Mouse (Mus musculus): ENCODE data around the gene Gm7029. TPM values are rescaled to one million over a fixed set of nuclear protein-coding genes. Genes with fewer than 3 reads are reported as not detected.

Gm7029 gene
- total and polyA plus RNA-seq, 3 experiments: not detected

GRCm38 (mm10) chr17:33913264-33913663 is 39.6 kb downstream of the Gm7029 start:
- Histone ChIP-seq H3K4me3 (ENCODE audit: control insufficient read depth in 1 of 2, insufficient read depth in 1 of 2, low read depth in 2 of 2, low read length in 2 of 2) (no peak overlapping the region), H3K9me3 (replicated peaks; ENCODE audit: insufficient read depth, low read length) (no peaks in the 10 kb centered on the region), H3K79me2 (ENCODE audit: control insufficient read depth, insufficient read depth, low read length, poor library complexity) (peaks cover 37% of the 10 kb centered on the region), H3K36me3 (ENCODE audit: control insufficient read depth in 1 of 2, insufficient read depth in 2 of 2, low read length in 2 of 2) (peaks cover 0 to 12% of the 10 kb centered on the region in 2 experiments), H3K27me3 (ENCODE audit: control insufficient read depth in 1 of 2, insufficient read depth in 2 of 2, low read length in 2 of 2) (no peaks in the 10 kb centered on the region), H3K9ac (ENCODE audit: control insufficient read depth, low read depth, low read length, poor library complexity, severe bottlenecking) (no peak overlapping the region), H3K27ac (ENCODE audit: control insufficient read depth, low read depth, low read length) (no peak overlapping the region), H3K4me1 (ENCODE audit: control insufficient read depth in 1 of 2, insufficient read depth in 2 of 2, low read length in 2 of 2) (peaks cover 4 to 16% of the 10 kb centered on the region in 2 experiments; a peak in 2 of 4 replicates)
- no peak for DNase-seq (ENCODE audit: low read depth, low spot score)
- TF ChIP-seq RCOR1 (IDR thresholded peaks at IDR 0.05; ENCODE audit: low read depth, low read length) (no peak), HCFC1 (IDR thresholded peaks at IDR 0.05; ENCODE audit: low read depth, low read length) (no peak), CTCF (IDR thresholded peaks at IDR 0.05 in 2 of 3, conservative IDR thresholded peaks at IDR 0.05 in 1 of 3; ENCODE audit: control insufficient read depth in 1 of 3, insufficient read depth in 1 of 3, low read depth in 2 of 3, low read length in 3 of 3, poor library complexity in 1 of 3, severe bottlenecking in 1 of 3) (no peak)

- Histone ChIP-seq H3K9me3 (replicated peaks; ENCODE audit: insufficient read depth, low read length) (no peaks in the 10 kb centered on the region), H3K9ac (ENCODE audit: control insufficient read depth, low read depth, low read length, poor library complexity, severe bottlenecking) (no peak overlapping the region), H3K4me3 (ENCODE audit: control insufficient read depth in 1 of 2, insufficient read depth in 1 of 2, low read depth in 2 of 2, low read length in 2 of 2) (no peak overlapping the region), H3K27me3 (ENCODE audit: control insufficient read depth in 1 of 2, insufficient read depth in 2 of 2, low read length in 2 of 2) (no peaks in the 10 kb centered on the region), H3K27ac (ENCODE audit: control insufficient read depth, low read depth, low read length) (no peak overlapping the region), H3K79me2 (ENCODE audit: control insufficient read depth, insufficient read depth, low read length, poor library complexity) (peaks cover 37% of the 10 kb centered on the region), H3K36me3 (ENCODE audit: control insufficient read depth in 1 of 2, insufficient read depth in 2 of 2, low read length in 2 of 2) (peaks cover 0 to 12% of the 10 kb centered on the region in 2 experiments), H3K4me1 (ENCODE audit: control insufficient read depth in 1 of 2, insufficient read depth in 2 of 2, low read length in 2 of 2) (peaks cover 4 to 19% of the 10 kb centered on the region in 2 experiments; a peak in 2 of 4 replicates)
- TF ChIP-seq E2F4 (IDR thresholded peaks at IDR 0.05; ENCODE audit: borderline replicate concordance, low read depth, low read length) (no peak), CHD2 (IDR thresholded peaks at IDR 0.05; ENCODE audit: low read length) (no peak)
- DNase-seq (ENCODE audit: low read depth, low spot score): no peak
Measured at GRCm38 (mm10) chr17:33913905-33914304, 40.3 kb downstream of the Gm7029 start.

GRCm38 (mm10) chr17:33914969-33915391 is 41.3 kb downstream of the Gm7029 start:
- Histone ChIP-seq H3K4me3 (ENCODE audit: control insufficient read depth in 1 of 2, insufficient read depth in 1 of 2, low read depth in 2 of 2, low read length in 2 of 2) (peak overlapping the region; percentile 2 to 12; a peak in 2 of 4 replicates), H3K79me2 (ENCODE audit: control insufficient read depth, insufficient read depth, low read length, poor library complexity) (peaks cover 30% of the 10 kb centered on the region), H3K27me3 (ENCODE audit: control insufficient read depth in 1 of 2, insufficient read depth in 2 of 2, low read length in 2 of 2) (no peaks in the 10 kb centered on the region), H3K9me3 (replicated peaks; ENCODE audit: insufficient read depth, low read length) (no peaks in the 10 kb centered on the region), H3K4me1 (ENCODE audit: control insufficient read depth in 1 of 2, insufficient read depth in 2 of 2, low read length in 2 of 2) (peaks cover 4 to 19% of the 10 kb centered on the region in 2 experiments; a peak in 2 of 4 replicates), H3K27ac (ENCODE audit: control insufficient read depth, low read depth, low read length) (peak overlapping the region; percentile 32), H3K9ac (ENCODE audit: control insufficient read depth, low read depth, low read length, poor library complexity, severe bottlenecking) (peak overlapping the region; percentile 20), H3K36me3 (ENCODE audit: control insufficient read depth in 1 of 2, insufficient read depth in 2 of 2, low read length in 2 of 2) (peaks cover 0 to 12% of the 10 kb centered on the region in 2 experiments)
- TF ChIP-seq USF2 (IDR thresholded peaks at IDR 0.05; ENCODE audit: borderline replicate concordance in 1 of 2, insufficient read depth in 1 of 2, low read depth in 1 of 2, low read length in 2 of 2) (no peak), SMC3 (IDR thresholded peaks at IDR 0.05; ENCODE audit: low read depth, low read length) (peak; percentile 15; the same call in 1 of the 2 replicates), CTCF (IDR thresholded peaks at IDR 0.05 in 2 of 3, conservative IDR thresholded peaks at IDR 0.05 in 1 of 3; ENCODE audit: control insufficient read depth in 1 of 3, insufficient read depth in 1 of 3, low read depth in 2 of 3, low read length in 3 of 3, poor library complexity in 1 of 3, severe bottlenecking in 1 of 3) (peak; percentile 28 to 45 (median 44))
- peak; percentile 50 for DNase-seq (ENCODE audit: low read depth, low spot score)
